Mouse (Mus musculus) ovary, postnatal 10 days (tissue): ENCODE measurements around the gene Them7.

ENCODE experiments used
- DNase-seq: peaks from one replicate; pipeline ENCODE4 v3.0.0; 2022; ENCODE audit warnings: low spot score

The Them7 gene

DNA sequence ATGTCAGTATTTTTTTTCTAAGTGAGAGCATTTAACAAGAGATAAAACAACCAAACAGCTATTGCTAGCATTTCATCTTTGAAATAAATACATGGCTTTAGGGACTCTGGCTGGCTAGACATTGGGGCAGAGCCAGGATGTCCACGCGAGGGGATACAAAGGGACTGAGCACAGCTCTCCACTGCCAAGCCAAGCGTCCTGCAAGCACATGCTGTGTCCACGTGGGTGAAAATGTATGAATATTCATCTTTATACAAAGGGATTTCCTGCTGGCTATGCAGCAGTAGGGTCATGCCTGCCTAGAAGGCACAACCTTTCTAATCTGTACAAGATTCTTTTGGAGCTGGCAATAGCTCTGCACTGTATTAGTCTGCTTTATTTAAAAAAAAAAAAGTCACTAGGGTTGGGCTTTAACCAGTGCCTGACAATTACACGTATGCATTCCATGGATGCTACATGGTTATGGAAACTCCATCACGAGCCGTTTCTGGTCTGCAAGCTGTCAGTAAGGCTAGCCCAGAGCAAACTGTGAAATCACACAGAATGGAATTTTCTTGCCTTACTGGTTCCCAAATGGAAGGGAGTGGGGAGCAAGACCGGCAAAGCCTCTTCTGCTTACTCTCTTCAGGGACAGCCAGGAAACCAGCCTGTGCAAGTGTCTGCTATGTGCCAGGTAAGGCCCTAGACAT lies 192.7 kb downstream of the Them7 start:
- DNase-seq = no peak

DNA sequence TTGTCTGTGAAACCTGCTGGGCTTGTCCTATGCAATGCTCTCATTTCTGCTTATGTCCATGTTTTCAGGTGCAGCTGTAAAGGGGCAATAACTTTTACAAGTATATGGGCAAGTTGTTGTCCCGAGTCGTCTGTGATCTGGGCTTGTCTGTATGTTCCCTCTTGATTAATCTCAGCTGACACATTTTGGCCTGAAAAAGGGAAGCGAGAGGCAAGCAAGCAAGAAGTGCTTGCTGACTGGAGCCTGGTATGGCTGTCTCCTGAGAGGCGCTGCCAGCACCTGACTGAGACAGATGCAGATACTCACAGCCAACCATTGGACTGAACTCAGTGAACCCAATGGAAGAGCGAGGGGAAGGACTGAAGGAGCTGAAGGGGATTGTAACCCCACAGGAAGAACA lies 193.5 kb downstream of the Them7 start:
- DNase-seq = no peak

DNA sequence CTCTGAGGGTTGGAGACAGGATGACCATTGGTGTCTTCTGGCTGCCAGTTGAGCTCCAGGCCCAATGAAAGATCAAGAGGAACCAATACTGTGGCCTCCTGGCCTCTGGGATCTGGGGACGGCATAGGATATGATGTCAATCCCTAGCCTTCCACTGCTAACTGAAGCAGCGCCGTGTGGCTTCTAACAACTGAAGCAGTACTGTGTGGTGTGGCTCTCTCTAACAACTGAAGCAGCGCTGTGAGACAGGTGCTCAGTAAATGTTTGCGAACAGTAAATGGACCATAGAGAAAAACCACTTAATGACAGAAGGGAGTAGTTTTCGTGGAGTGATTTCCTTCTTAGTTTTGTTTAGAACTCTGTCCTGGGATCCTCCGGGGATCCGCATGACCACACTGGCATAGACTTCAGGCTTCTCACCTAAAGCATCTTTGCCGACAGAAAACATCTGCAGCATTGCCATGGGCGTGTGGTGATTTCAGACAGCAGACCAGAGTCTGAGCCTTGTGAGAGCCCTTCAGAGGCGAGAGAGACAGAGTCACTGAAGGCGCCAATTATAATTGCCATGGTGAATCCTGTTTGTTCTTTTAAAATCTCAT lies 194.6 kb downstream of the Them7 start:
- DNase-seq = no peak

DNA sequence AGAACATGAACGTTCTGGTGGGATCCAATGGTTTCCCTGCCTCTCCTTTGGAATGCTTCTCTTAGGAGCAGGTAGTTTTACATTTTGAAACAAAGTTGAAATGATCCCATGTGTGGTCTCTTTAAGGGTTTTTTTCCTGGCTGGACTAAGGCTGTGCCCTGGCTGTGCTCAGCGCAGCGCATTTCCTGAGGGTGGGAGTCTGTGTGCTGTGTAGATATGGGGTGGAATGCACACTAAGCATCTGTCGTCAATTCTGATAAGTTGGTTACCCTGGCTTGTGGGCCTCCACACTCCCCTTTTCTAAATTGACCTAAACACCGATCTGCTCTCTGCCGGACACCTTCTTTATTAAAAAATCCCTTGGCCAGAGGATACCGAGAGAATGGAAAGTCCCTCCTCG lies 203.3 kb downstream of the Them7 start:
- no peak for DNase-seq

DNA sequence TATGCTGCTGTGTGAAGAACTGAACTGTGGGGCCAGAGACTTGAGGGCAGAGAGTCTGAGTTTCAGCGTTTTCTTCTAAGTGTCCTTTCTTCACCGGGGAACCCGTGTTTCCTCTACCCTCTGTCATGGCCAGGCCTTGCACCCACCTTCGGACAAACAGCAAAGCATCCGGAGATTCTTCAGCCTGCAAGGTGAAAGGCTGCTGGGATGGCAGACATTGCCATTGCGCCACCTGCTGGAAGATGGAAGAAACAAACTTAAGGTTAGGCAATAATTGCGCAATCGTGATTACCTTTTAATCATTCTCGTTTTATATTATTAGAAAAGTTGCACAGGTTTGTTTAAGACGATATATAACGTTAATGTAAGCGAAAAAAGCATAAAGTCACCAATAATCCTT lies 203.9 kb downstream of the Them7 start:
- DNase-seq = peak; percentile 39

DNA sequence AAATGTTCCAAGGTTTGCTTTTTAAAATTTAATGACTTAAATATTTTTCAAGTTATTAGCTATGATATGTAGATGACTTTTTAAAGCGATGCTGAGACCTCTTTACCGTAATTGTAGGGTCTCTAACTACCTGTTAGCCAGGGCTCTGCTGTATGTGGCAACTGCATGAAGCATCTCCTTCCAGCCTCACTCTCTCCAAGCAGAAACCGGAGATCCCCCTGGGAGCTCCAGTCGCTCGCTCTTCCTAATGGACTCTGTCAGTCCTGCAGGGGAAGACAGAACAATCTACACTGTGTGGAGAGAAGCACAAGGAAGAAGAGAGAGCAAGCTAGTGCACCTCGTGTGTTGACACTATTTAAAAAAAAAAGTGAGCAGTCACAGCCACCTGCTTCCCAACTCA lies 204.3 kb downstream of the Them7 start:
- no peak for DNase-seq
